Mouse (Mus musculus): ENCODE data around the gene Gm20431.

GRCm38 (mm10) chr2:167574814-167575213 is 86.5 kb downstream of the Gm20431 start:
- no peak for TF ChIP-seq CTCF (IDR thresholded peaks at IDR 0.05; ENCODE audit: extremely low read depth, insufficient read depth, low read length)
- no peak for TF ChIP-seq POLR2A (IDR thresholded peaks at IDR 0.05; ENCODE audit: extremely low read depth, insufficient read depth, low read length)

Data from cortical plate, adult 2 months (tissue).